Mouse (Mus musculus): ENCODE results near the gene Csk. TPM values are rescaled to one million over a fixed set of nuclear protein-coding genes. Genes with fewer than 3 reads are reported as not detected.
A peak's percentile ranks its signal among the peaks of the same experiment; 100 is the strongest.

The Csk gene
- polyA plus RNA-seq, 1 experiment from 2014 or later = 41.1 TPM

- 21% methylated on average over 4 of the region's 4 CpGs for WGBS
- Histone ChIP-seq H3K9me3 (no peaks in the 10 kb centered on the region), H3K4me3 (no peak overlapping the region), H3K4me1 (peaks cover 22% of the 10 kb centered on the region), H3K9ac (no peak overlapping the region), H3K27me3 (no peaks in the 10 kb centered on the region), H3K36me3 (peaks cover 26% of the 10 kb centered on the region), H3K4me2 (replicated peaks) (no peak overlapping the region), H3K27ac (0 out of 2 replicates have a peak overlapping the region, but pooled peaks have one; percentile 11)
- ATAC-seq (ENCODE audit: insufficient number of reproducible peaks, insufficient read depth, low FRiP score, low TSS enrichment) = no peak
Observed at GRCm38 (mm10) chr9:57597929-57598382, 55.5 kb downstream of the Csk start.

GRCm38 (mm10) chr9:57597265-57597664 is 56.2 kb downstream of the Csk start:
- H3K36me3 ChIP-seq = peaks cover 31% of the 10 kb centered on the region
- no peak overlapping the region for H3K9ac ChIP-seq
- no peak overlapping the region for H3K4me2 ChIP-seq (replicated peaks)
- 78% methylated on average over 8 of the region's 8 CpGs for WGBS
- H3K27ac ChIP-seq = 0 out of 2 replicates have a peak overlapping the region, but pooled peaks have one; percentile 11
- H3K27me3 ChIP-seq = no peaks in the 10 kb centered on the region
- H3K4me1 ChIP-seq = peaks cover 22% of the 10 kb centered on the region
- H3K9me3 ChIP-seq = no peaks in the 10 kb centered on the region
- H3K4me3 ChIP-seq = no peak overlapping the region
- no peak for ATAC-seq (ENCODE audit: insufficient number of reproducible peaks, insufficient read depth, low FRiP score, low TSS enrichment)

- 74% methylated on average over 9 of the region's 9 CpGs for WGBS
- Histone ChIP-seq H3K27ac (no peak overlapping the region), H3K36me3 (peaks cover 34% of the 10 kb centered on the region), H3K27me3 (no peaks in the 10 kb centered on the region), H3K9ac (no peak overlapping the region), H3K4me1 (peaks cover 18% of the 10 kb centered on the region), H3K9me3 (no peaks in the 10 kb centered on the region), H3K4me3 (no peak overlapping the region), H3K4me2 (replicated peaks) (no peak overlapping the region)
- no peak for ATAC-seq (ENCODE audit: insufficient number of reproducible peaks, insufficient read depth, low FRiP score, low TSS enrichment)
Observed at GRCm38 (mm10) chr9:57594174-57594509, 59.3 kb downstream of the Csk start.

- WGBS = 47% methylated on average over 12 of the region's 12 CpGs
- no peak overlapping the region for H3K27ac ChIP-seq
- no peak for ATAC-seq (ENCODE audit: insufficient number of reproducible peaks, insufficient read depth, low FRiP score, low TSS enrichment)
Observed at GRCm38 (mm10) chr9:57593454-57594173, 59.8 kb downstream of the Csk start.

GRCm38 (mm10) chr9:57590726-57591125 is 62.7 kb downstream of the Csk start:
- Histone ChIP-seq H3K4me3 (peak overlapping the region; percentile 79; the same call in 1 of the 2 replicates), H3K27me3 (no peaks in the 10 kb centered on the region), H3K9me3 (no peaks in the 10 kb centered on the region), H3K4me1 (peaks cover 13% of the 10 kb centered on the region), H3K36me3 (peaks cover 48% of the 10 kb centered on the region), H3K9ac (no peak overlapping the region), H3K4me2 (replicated peaks) (peak overlapping the region; percentile 92), H3K27ac (no peak overlapping the region)
- no peak for ATAC-seq (ENCODE audit: insufficient number of reproducible peaks, insufficient read depth, low FRiP score, low TSS enrichment)
- WGBS = 36% methylated on average over 5 of the region's 5 CpGs

More at GRCm38 (mm10) chr9:57593454-57594173, 59.8 kb downstream of the Csk start:
- Histone ChIP-seq H3K4me1 (peaks cover 20% of the 10 kb centered on the region), H3K27me3 (no peaks in the 10 kb centered on the region), H3K4me3 (no peak overlapping the region), H3K4me2 (replicated peaks) (no peak overlapping the region), H3K36me3 (peaks cover 34% of the 10 kb centered on the region), H3K9me3 (no peaks in the 10 kb centered on the region), H3K9ac (no peak overlapping the region)

- WGBS = under 1% methylated on average over 58 of the region's 58 CpGs
Observed at GRCm38 (mm10) chr9:57589224-57590126, 64.0 kb downstream of the Csk start, which contains the start of gene Ulk3. Gene Ulk3 (plus strand): TSS chr9:57589452.

GRCm38 (mm10) chr9:57584991-57585390 is 68.4 kb downstream of the Csk start:
- no peaks in the 10 kb centered on the region for H3K27me3 ChIP-seq
- ATAC-seq (ENCODE audit: insufficient number of reproducible peaks, insufficient read depth, low FRiP score, low TSS enrichment) = no peak
- no peak overlapping the region for H3K4me3 ChIP-seq
- no peaks in the 10 kb centered on the region for H3K9me3 ChIP-seq
- H3K27ac ChIP-seq = no peak overlapping the region
- 69% methylated on average over 3 of the region's 3 CpGs for WGBS
- no peak overlapping the region for H3K4me2 ChIP-seq (replicated peaks)
- peaks cover 8% of the 10 kb centered on the region for H3K4me1 ChIP-seq
- no peak overlapping the region for H3K9ac ChIP-seq
- peaks cover 62% of the 10 kb centered on the region for H3K36me3 ChIP-seq

More at GRCm38 (mm10) chr9:57589224-57590126, 64.0 kb downstream of the Csk start, which contains the start of gene Ulk3:
- peaks cover 43% of the 10 kb centered on the region for H3K36me3 ChIP-seq
- H3K9ac ChIP-seq = peak within 1 kb of the TSS; percentile 75
- H3K27ac ChIP-seq = peak within 1 kb of the TSS; percentile 80
- H3K9me3 ChIP-seq = no peaks in the 10 kb centered on the region
- H3K4me3 ChIP-seq = peak within 1 kb of the TSS; percentile 79
- peaks cover 13% of the 10 kb centered on the region for H3K4me1 ChIP-seq
- ATAC-seq (ENCODE audit: insufficient number of reproducible peaks, insufficient read depth, low FRiP score, low TSS enrichment) = peak; percentile 84
- peak within 1 kb of the TSS; percentile 92 for H3K4me2 ChIP-seq (replicated peaks)
- no peaks in the 10 kb centered on the region for H3K27me3 ChIP-seq

- Histone ChIP-seq H3K9me3 (no peaks in the 10 kb centered on the region), H3K27me3 (no peaks in the 10 kb centered on the region), H3K36me3 (peaks cover 45% of the 10 kb centered on the region), H3K4me3 (no peak overlapping the region), H3K4me2 (replicated peaks) (no peak overlapping the region), H3K9ac (no peak overlapping the region), H3K4me1 (no peaks in the 10 kb centered on the region), H3K27ac (no peak overlapping the region)
- WGBS = 81% methylated on average over 6 of the region's 6 CpGs
- no peak for ATAC-seq (ENCODE audit: insufficient number of reproducible peaks, insufficient read depth, low FRiP score, low TSS enrichment)
Observed at GRCm38 (mm10) chr9:57577144-57577849, 76.1 kb downstream of the Csk start.

Other genes with a start within 250 kb of the Csk start
- 25.9 and 30.3 TPM in 2 replicates for gene Ppcdc, start 213.5 kb downstream of the Csk start, polyA plus RNA-seq (2016; fragmentation: Nextera tagmentation; extraction: Ambion mirVana)
- gene Scamp5, start 185.6 kb downstream of the Csk start, polyA plus RNA-seq (2016; fragmentation: Nextera tagmentation; extraction: Ambion mirVana) = 15.6 and 16.1 TPM in 2 replicates
- 0.89 and 1.6 TPM in 2 replicates for gene Rpp25, start 149.6 kb downstream of the Csk start, polyA plus RNA-seq (2016; fragmentation: Nextera tagmentation; extraction: Ambion mirVana)
- 531 and 547 TPM in 2 replicates for gene Cox5a, start 132.4 kb downstream of the Csk start, polyA plus RNA-seq (2016; fragmentation: Nextera tagmentation; extraction: Ambion mirVana)
- 23.1 and 24.0 TPM in 2 replicates for gene Fam219b, start 116.1 kb downstream of the Csk start, polyA plus RNA-seq (2016; fragmentation: Nextera tagmentation; extraction: Ambion mirVana)
- gene Mpi, start 100.9 kb downstream of the Csk start, polyA plus RNA-seq (2016; fragmentation: Nextera tagmentation; extraction: Ambion mirVana) = 55.5 and 57.8 TPM in 2 replicates
- gene Scamp2, start 92.7 kb downstream of the Csk start, polyA plus RNA-seq (2016; fragmentation: Nextera tagmentation; extraction: Ambion mirVana) = 53.5 and 56.2 TPM in 2 replicates
- gene Ulk3, start 64.2 kb downstream of the Csk start, polyA plus RNA-seq (2016; fragmentation: Nextera tagmentation; extraction: Ambion mirVana) = 17.3 and 20.8 TPM in 2 replicates
- gene Cplx3, start 47.4 kb downstream of the Csk start, polyA plus RNA-seq (2016; fragmentation: Nextera tagmentation; extraction: Ambion mirVana) = 0.10 and 0.75 TPM in 2 replicates
- not detected in 2 replicates for gene Lman1l, start 32.9 kb downstream of the Csk start, polyA plus RNA-seq (2016; fragmentation: Nextera tagmentation; extraction: Ambion mirVana)
- not detected in 2 replicates for gene Cyp1a2, start 30.1 kb upstream of the Csk start, polyA plus RNA-seq (2016; fragmentation: Nextera tagmentation; extraction: Ambion mirVana)
- gene Cyp1a1, start 34.3 kb upstream of the Csk start, polyA plus RNA-seq (2016; fragmentation: Nextera tagmentation; extraction: Ambion mirVana) = not detected in 2 replicates
- gene Edc3, start 54.9 kb upstream of the Csk start, polyA plus RNA-seq (2016; fragmentation: Nextera tagmentation; extraction: Ambion mirVana) = 37.9 and 39.0 TPM in 2 replicates
- gene Clk3, start 112.2 kb upstream of the Csk start, polyA plus RNA-seq (2016; fragmentation: Nextera tagmentation; extraction: Ambion mirVana) = 75.4 and 81.8 TPM in 2 replicates
- 13.6 and 14.8 TPM in 2 replicates for gene Arid3b, start 183.2 kb upstream of the Csk start, polyA plus RNA-seq (2016; fragmentation: Nextera tagmentation; extraction: Ambion mirVana)

Measured in embryonic facial prominence, embryonic 12.5 days (tissue).